Mouse (Mus musculus) liver, adult 2 months (tissue): ENCODE measurements around the gene Rsph10b. TPM values are rescaled to one million over a fixed set of nuclear protein-coding genes. Genes with fewer than 3 reads are reported as not detected.

Experiments used
- DNase-seq: peaks from one replicate; pipeline ENCODE4 v3.0.0-alpha.2; 2011; ENCODE audit warnings: low read depth, low spot score; ENCODE audit errors: extremely low read depth
- H3K27ac ChIP-seq: fragments of 200-500 bp; replicated peaks from 2 replicates; pipeline ENCODE4 v1.5.1; 2012; ENCODE audit warnings: low read depth, mild to moderate bottlenecking, control low read depth, inconsistent platforms, low read length; ENCODE audit not compliant: insufficient read depth
- H3K27me3 ChIP-seq: fragments of 200-500 bp; 2 replicates; pipeline ENCODE4 v1.6.1; 2012; ENCODE audit warnings: mild to moderate bottlenecking, moderate library complexity, low read length, inconsistent platforms; ENCODE audit not compliant: control insufficient read depth, insufficient read depth
- H3K36me3 ChIP-seq: fragments of 200-500 bp; 2 replicates; pipeline ENCODE4 v1.6.1; 2012; ENCODE audit warnings: low read length, inconsistent platforms; ENCODE audit not compliant: control insufficient read depth, insufficient read depth
- H3K4me1 ChIP-seq: fragments of 200-500 bp; 2 replicates; pipeline ENCODE4 v1.6.1; 2011; ENCODE audit warnings: low read length; ENCODE audit not compliant: control insufficient read depth, insufficient read depth
- H3K4me3 ChIP-seq: fragments of 200-500 bp; 2 replicates; pipeline ENCODE4 v1.5.1; 2011; ENCODE audit warnings: low read depth, mild to moderate bottlenecking, control low read depth, low read length, moderate library complexity; ENCODE audit not compliant: insufficient read depth
- H3K79me2 ChIP-seq: fragments of 200-500 bp; 2 replicates; pipeline ENCODE4 v1.6.1; 2012; ENCODE audit warnings: inconsistent platforms, mild to moderate bottlenecking, low read length, moderate library complexity; ENCODE audit not compliant: control insufficient read depth, insufficient read depth
- H3K9ac ChIP-seq: fragments of 200-500 bp; 2 replicates; pipeline ENCODE4 v1.6.1; 2012; ENCODE audit warnings: low read depth, mild to moderate bottlenecking, control low read depth, inconsistent platforms, low read length
- CTCF ChIP-seq: fragments of 200-500 bp; IDR thresholded peaks from 2 replicates; pipeline ENCODE4 v1.5.1; 2011; ENCODE audit warnings: low read depth, low read length, control low read depth
- POLR2A ChIP-seq: fragments of 200-500 bp; IDR thresholded peaks from 2 replicates; pipeline ENCODE4 v1.6.1; 2011; ENCODE audit warnings: low read length, control low read depth; ENCODE audit not compliant: insufficient read depth; ENCODE audit errors: extremely low read depth
- WGBS: fragments of 180-500 bp; shearing (Covaris S2); methylation state at CpG from one replicate; pipeline ENCODE4 v1.1.7; 2018; 5-methylcytosine and 5-hydroxymethylcytosine counted together
- polyA plus RNA-seq: library from polyadenylated mRNA; depleted of rRNA; stranded (reverse); fragments of >200 nt; gene quantifications from 2 replicates; pipeline ENCODE4 v1.2.3, GENCODE M21; 2012
- total RNA-seq: library from RNA; depleted of rRNA; stranded (reverse); fragments of >200 nt; gene quantifications from 2 replicates; pipeline ENCODE4 v1.2.3, GENCODE M21; 2014

Rsph10b gene
- total and polyA plus RNA-seq, 2 experiments: not detected

- DNase-seq: no peak
- H3K36me3 ChIP-seq: peaks cover 47% of the 10 kb centered on the region
- H3K79me2 ChIP-seq: no peaks in the 10 kb centered on the region
- no peaks in the 10 kb centered on the region for H3K4me1 ChIP-seq
- H3K9ac ChIP-seq: no peak overlapping the region
- H3K4me3 ChIP-seq: no peak overlapping the region
- 81% methylated on average over 3 of the region's 3 CpGs for WGBS
- H3K27me3 ChIP-seq: no peaks in the 10 kb centered on the region
- no peak for TF ChIP-seq CTCF
- TF ChIP-seq POLR2A: no peak
- no peak overlapping the region for H3K27ac ChIP-seq
These were observed 30.7 kb upstream of the Rsph10b start for GRCm38 (mm10) chr5:143902111-143902510.

- no peaks in the 10 kb centered on the region for H3K4me1 ChIP-seq
- peaks cover 36% of the 10 kb centered on the region for H3K36me3 ChIP-seq
- no peak overlapping the region for H3K27ac ChIP-seq
- no peaks in the 10 kb centered on the region for H3K27me3 ChIP-seq
- 89% methylated on average over 4 of the region's 4 CpGs for WGBS
- H3K4me3 ChIP-seq: no peak overlapping the region
- H3K9ac ChIP-seq: no peak overlapping the region
- TF ChIP-seq CTCF: no peak
- TF ChIP-seq POLR2A: no peak
- DNase-seq: no peak
- peaks cover 2% of the 10 kb centered on the region; the same call in 1 of the 2 replicates for H3K79me2 ChIP-seq
These were observed 29.0 kb upstream of the Rsph10b start for GRCm38 (mm10) chr5:143903813-143904212.

GRCm38 (mm10) chr5:143906429-143906828, 26.4 kb upstream of the Rsph10b start:
- H3K4me1 ChIP-seq: peaks cover 2% of the 10 kb centered on the region; the same call in 1 of the 2 replicates
- peaks cover 22% of the 10 kb centered on the region for H3K36me3 ChIP-seq

GRCm38 (mm10) chr5:143908926-143909325, 23.9 kb upstream of the Rsph10b start:
- peaks cover 2% of the 10 kb centered on the region; the same call in 1 of the 2 replicates for H3K4me1 ChIP-seq
- no peak for TF ChIP-seq CTCF
- no peak for TF ChIP-seq POLR2A
- H3K27ac ChIP-seq: 0 out of 2 replicates have a peak overlapping the region, but pooled peaks have one; percentile 40
- no peaks in the 10 kb centered on the region for H3K27me3 ChIP-seq
- peaks cover 1% of the 10 kb centered on the region for H3K36me3 ChIP-seq
- DNase-seq: no peak
- peaks cover 5% of the 10 kb centered on the region; the same call in 1 of the 2 replicates for H3K79me2 ChIP-seq
- 2% methylated on average over 9 of the region's 9 CpGs for WGBS
- peak overlapping the region; percentile 57 for H3K9ac ChIP-seq
- H3K4me3 ChIP-seq: peak overlapping the region; percentile 65

More at GRCm38 (mm10) chr5:143906429-143906828, 26.4 kb upstream of the Rsph10b start:
- no peak for DNase-seq
- peaks cover 5% of the 10 kb centered on the region; the same call in 1 of the 2 replicates for H3K79me2 ChIP-seq
- H3K4me3 ChIP-seq: no peak overlapping the region
- WGBS: 89% methylated on average over 8 of the region's 8 CpGs
- no peaks in the 10 kb centered on the region for H3K27me3 ChIP-seq
- TF ChIP-seq POLR2A (no peak), CTCF (no peak)
- no peak overlapping the region for H3K9ac ChIP-seq
- H3K27ac ChIP-seq: no peak overlapping the region

- peak within 1 kb of the TSS; percentile 57 for H3K9ac ChIP-seq
- H3K36me3 ChIP-seq: no peaks in the 10 kb centered on the region
- H3K27me3 ChIP-seq: no peaks in the 10 kb centered on the region
- TF ChIP-seq POLR2A (no peak), CTCF (no peak)
- DNase-seq: peak; percentile 96
- under 1% methylated on average over 70 of the region's 70 CpGs for whole genome bisulfite sequencing
- H3K4me1 ChIP-seq: peaks cover 2% of the 10 kb centered on the region; the same call in 1 of the 2 replicates
- peaks cover 5% of the 10 kb centered on the region; the same call in 1 of the 2 replicates for H3K79me2 ChIP-seq
- H3K4me3 ChIP-seq: peak within 1 kb of the TSS; percentile 68
- peak within 1 kb of the TSS; percentile 40 for H3K27ac ChIP-seq
These were observed 23.1 kb upstream of the Rsph10b start, which contains the start of the genes Aimp2 and Pms2 for GRCm38 (mm10) chr5:143909417-143910400. Aimp2 (minus strand) TSS chr5:143909847. Pms2 (plus strand) TSS chr5:143909964.
